Mouse (Mus musculus) ES-E14 (cell line): ENCODE measurements around the gene Cpd. TPM values are rescaled to one million over a fixed set of nuclear protein-coding genes. Genes with fewer than 3 reads are reported as not detected.

Experiments
- DNase-seq: peaks from one replicate; pipeline ENCODE4 v3.0.0-alpha.2; 2013; ENCODE audit warnings: low read depth, low spot score
- H3K27ac ChIP-seq: 2 replicates; pipeline ENCODE4 v1.5.1; 2012; ENCODE audit warnings: low read depth, mild to moderate bottlenecking, low read length, moderate library complexity, mixed read lengths; ENCODE audit not compliant: poor library complexity, insufficient read depth, severe bottlenecking
- H3K36me3 ChIP-seq: 2 replicates; pipeline ENCODE4 v1.6.1; 2012; ENCODE audit warnings: mild to moderate bottlenecking, low read length, moderate library complexity, mixed read lengths; ENCODE audit not compliant: control insufficient read depth, poor library complexity, insufficient read depth, severe bottlenecking
- H3K4me1 ChIP-seq, 2 experiments: fragments of 150-350 bp in 1 of 2; sonication (generic) in 1 of 2; 2 replicates each; pipeline ENCODE4 v1.6.1; 2012; ENCODE audit warnings: low read length in 2 of 2, mild to moderate bottlenecking in 1 of 2, mixed read lengths in 1 of 2; ENCODE audit not compliant: control insufficient read depth in 2 of 2, insufficient read depth in 2 of 2, poor library complexity in 1 of 2
- H3K4me3 ChIP-seq, 2 experiments: fragments of 150-350 bp in 1 of 2; sonication (generic) in 1 of 2; 2 replicates each; pipeline ENCODE4 v1.5.1; 2012; ENCODE audit warnings: low read length in 2 of 2, low read depth in 1 of 2, mild to moderate bottlenecking in 1 of 2, mixed read lengths in 1 of 2; ENCODE audit not compliant: insufficient read depth in 1 of 2, poor library complexity in 1 of 2, severe bottlenecking in 1 of 2
- H3K9ac ChIP-seq: 2 replicates; pipeline ENCODE4 v1.6.1; 2012; ENCODE audit warnings: low read depth, mild to moderate bottlenecking, low read length, mixed read lengths; ENCODE audit not compliant: poor library complexity, insufficient read depth, severe bottlenecking
- H3K9me3 ChIP-seq: fragments of 150-350 bp; sonication (generic); 2 replicates; pipeline ENCODE4 v1.6.1; 2012; ENCODE audit warnings: low read depth, mild to moderate bottlenecking, low read length; ENCODE audit not compliant: control insufficient read depth, insufficient read depth
- CHD2 ChIP-seq: IDR thresholded peaks from 2 replicates; pipeline ENCODE4 v1.6.1; 2014; ENCODE audit warnings: mild to moderate bottlenecking, low read depth, low read length, inconsistent platforms
- HCFC1 ChIP-seq: IDR thresholded peaks from 2 replicates; pipeline ENCODE4 v1.6.1; 2012; ENCODE audit warnings: low read length, inconsistent platforms, borderline replicate concordance; ENCODE audit not compliant: insufficient read depth
- MAFK ChIP-seq: IDR thresholded peaks from 2 replicates; pipeline ENCODE4 v1.6.1; 2014; ENCODE audit warnings: mild to moderate bottlenecking, low read depth, low read length, inconsistent platforms; ENCODE audit not compliant: insufficient read depth
- ZC3H11A ChIP-seq: IDR thresholded peaks from 2 replicates; pipeline ENCODE4 v1.6.1; 2012; ENCODE audit warnings: low read depth, mild to moderate bottlenecking, inconsistent platforms, low read length, borderline replicate concordance
- ZNF384 ChIP-seq: IDR thresholded peaks from 2 replicates; pipeline ENCODE4 v1.6.1; 2012; ENCODE audit warnings: low read depth, low read length, inconsistent platforms
- in situ Hi-C, 2 experiments: fragments of 600-800 bp; cut with MboI; formaldehyde crosslinking; loops; one replicate each; pipeline ENCODE4 v1.15.1; 2025; ENCODE audit warnings: low sequenced_read_pairs in 2 of 2, inconsistent platforms in 1 of 2; ENCODE audit not compliant: unreplicated experiment in 2 of 2
- total RNA-seq: library from RNA; depleted of rRNA; stranded (reverse); fragments of 300-350 nt; gene quantifications from 2 replicates; pipeline ENCODE4 v1.2.3, GENCODE M21; 2012

Gene Cpd
- total RNA-seq, 1 experiment = 27.8 TPM

- no peak overlapping the region for H3K4me3 ChIP-seq
- no peak overlapping the region for H3K27ac ChIP-seq
- no peak overlapping the region for H3K9ac ChIP-seq
- H3K4me1 ChIP-seq = no peaks in the 10 kb centered on the region
- TF ChIP-seq MAFK = no peak
- TF ChIP-seq ZC3H11A = no peak
- no peak for TF ChIP-seq ZNF384
- no peak for TF ChIP-seq HCFC1
- TF ChIP-seq CHD2 = no peak
- H3K36me3 ChIP-seq = no peaks in the 10 kb centered on the region
- no peak for DNase-seq
- H3K9me3 ChIP-seq = no peaks in the 10 kb centered on the region
- in situ Hi-C loops = no loop called here
Observed at GRCm38 (mm10) chr11:76879816-76880215, 33.0 kb upstream of the Cpd start.

DNA sequence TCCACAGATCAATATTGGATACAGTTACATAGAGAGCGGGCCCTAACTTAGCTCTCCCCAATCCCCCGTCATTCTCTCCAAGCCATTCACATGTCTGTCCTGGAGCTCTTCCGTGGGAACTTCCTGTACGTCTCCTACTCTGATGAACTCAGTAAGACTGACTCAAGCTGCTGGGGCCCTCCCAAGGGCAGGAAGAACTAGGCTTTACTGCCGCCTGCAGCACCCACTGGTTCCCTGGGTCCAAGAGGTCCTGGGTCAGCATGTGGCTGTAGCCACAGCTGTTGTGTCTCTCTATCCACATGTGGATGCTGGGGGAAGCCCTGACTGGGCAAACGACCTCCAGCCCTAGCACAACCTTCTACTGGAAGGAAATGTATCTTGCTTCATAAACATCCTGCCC is 27.9 kb upstream of the Cpd start:
- no peak overlapping the region for H3K9ac ChIP-seq
- H3K4me1 ChIP-seq = no peaks in the 10 kb centered on the region
- no peaks in the 10 kb centered on the region for H3K36me3 ChIP-seq
- no peak for DNase-seq
- no peak overlapping the region for H3K4me3 ChIP-seq
- H3K27ac ChIP-seq = no peak overlapping the region
- in situ Hi-C loops = no loop called here
- TF ChIP-seq ZC3H11A (no peak), HCFC1 (no peak), MAFK (no peak)
- H3K9me3 ChIP-seq = no peaks in the 10 kb centered on the region

DNA sequence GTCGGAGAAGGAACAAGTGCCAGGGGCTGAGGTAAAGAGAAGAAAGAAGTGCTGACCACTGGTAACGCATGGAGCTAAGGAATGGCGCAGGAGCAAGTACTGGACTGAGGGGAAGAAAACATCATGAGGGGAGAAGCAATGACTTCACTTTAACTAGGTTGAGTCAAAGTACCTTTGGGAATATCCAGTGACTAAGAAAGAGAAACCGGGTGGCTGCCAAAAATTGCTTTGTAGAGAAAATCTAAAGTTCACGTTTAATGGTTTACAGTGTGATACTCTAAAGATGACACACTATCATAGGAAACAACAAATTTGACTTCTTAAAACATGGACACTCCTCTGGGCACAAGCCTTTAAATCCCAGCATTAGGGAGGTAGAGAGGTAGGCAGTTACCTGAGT is 27.0 kb upstream of the Cpd start:
- H3K27ac ChIP-seq = no peak overlapping the region
- in situ Hi-C loops = no loop called here
- DNase-seq = no peak
- H3K4me3 ChIP-seq = no peak overlapping the region
- no peak overlapping the region for H3K9ac ChIP-seq
- TF ChIP-seq MAFK (no peak), HCFC1 (no peak), ZNF384 (no peak)
- no peaks in the 10 kb centered on the region for H3K9me3 ChIP-seq
- no peaks in the 10 kb centered on the region for H3K4me1 ChIP-seq
- no peaks in the 10 kb centered on the region for H3K36me3 ChIP-seq

DNA sequence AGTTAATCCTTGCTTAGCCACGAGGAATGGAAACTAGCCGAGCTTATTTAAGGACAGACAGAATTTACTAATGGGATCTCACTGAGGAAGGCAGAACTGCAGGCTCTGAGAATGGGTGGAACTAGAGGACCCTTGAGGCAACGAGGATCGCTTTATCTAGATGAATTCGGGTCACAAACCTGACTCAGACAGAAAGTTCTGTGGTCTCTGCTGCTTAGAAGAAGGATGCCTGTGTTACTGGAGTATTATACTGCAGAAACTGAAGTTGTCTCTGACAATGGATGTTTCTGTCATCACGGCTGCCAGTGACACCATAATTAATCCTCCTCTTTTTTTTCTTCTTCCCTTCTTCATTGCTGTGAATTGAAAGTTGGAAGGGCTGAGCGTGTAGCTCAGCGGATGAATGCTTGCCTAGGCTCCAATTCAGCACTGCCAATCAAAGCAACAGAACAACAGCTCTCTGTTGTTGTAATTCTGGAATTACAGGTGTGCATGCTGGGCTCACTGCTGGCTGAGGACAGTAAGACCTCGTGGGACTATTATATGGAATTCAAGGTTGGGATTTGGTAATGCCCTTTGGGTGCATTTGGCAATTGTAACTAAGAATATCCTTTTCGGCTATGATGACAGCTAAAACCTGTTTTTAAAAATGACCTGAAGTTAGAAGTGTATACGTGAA is 25.9 kb upstream of the Cpd start:
- DNase-seq = no peak
- H3K9ac ChIP-seq = no peak overlapping the region
- no peaks in the 10 kb centered on the region for H3K4me1 ChIP-seq
- no peaks in the 10 kb centered on the region for H3K9me3 ChIP-seq
- in situ Hi-C loops = no loop called here
- no peaks in the 10 kb centered on the region for H3K36me3 ChIP-seq
- no peak overlapping the region for H3K27ac ChIP-seq
- no peak overlapping the region for H3K4me3 ChIP-seq
- TF ChIP-seq ZC3H11A = no peak
- no peak for TF ChIP-seq ZNF384
- TF ChIP-seq CHD2 = no peak
- no peak for TF ChIP-seq MAFK
- no peak for TF ChIP-seq HCFC1

DNA sequence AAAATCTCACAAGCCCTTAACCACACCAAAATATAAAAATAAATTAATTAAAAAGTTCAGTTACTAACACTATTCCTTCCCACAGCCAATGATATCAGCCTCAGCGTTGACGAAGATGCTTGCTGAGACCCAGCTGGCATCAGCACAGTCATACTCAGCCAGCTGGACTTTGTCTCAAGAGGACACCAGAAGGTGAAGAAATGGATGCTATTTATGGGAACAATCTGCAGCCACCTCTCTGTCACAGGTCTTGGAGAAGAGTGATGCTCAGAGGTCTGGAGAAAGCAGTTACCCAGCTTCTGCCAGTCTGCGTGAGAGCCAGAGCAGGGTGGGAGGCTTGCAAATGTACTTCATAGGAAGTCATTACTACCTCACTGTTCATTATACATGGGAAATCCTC is 14.4 kb upstream of the Cpd start:
- DNase-seq = no peak

More for the DNA sequence above, 14.4 kb upstream of the Cpd start:
- Histone ChIP-seq H3K4me1 (no peaks in the 10 kb centered on the region), H3K9ac (no peak overlapping the region), H3K36me3 (no peaks in the 10 kb centered on the region), H3K9me3 (no peaks in the 10 kb centered on the region), H3K27ac (no peak overlapping the region), H3K4me3 (no peak overlapping the region)
- no peak for TF ChIP-seq HCFC1
- TF ChIP-seq MAFK = no peak
- in situ Hi-C loops = no loop called here
